Mouse (Mus musculus) limb, embryonic 14.5 days (tissue): Measurements from ENCODE around the gene Rpap1. TPM values are rescaled to one million over a fixed set of nuclear protein-coding genes. Genes with fewer than 3 reads are reported as not detected.

Experiments used
- ATAC-seq: fragments of 200-750 bp; cut with Nextera tagmentation; 2 replicates; pipeline ENCODE4 v1.8.0; 2017; ENCODE audit warnings: low read depth, moderate number of reproducible peaks, moderate TSS enrichment; ENCODE audit not compliant: low FRiP score
- DNase-seq: peaks from one replicate; pipeline ENCODE4 v3.0.0-alpha.2; 2015; ENCODE audit warnings: low spot score
- H3K27ac ChIP-seq: fragments of 300-500 bp; sonication (generic); replicated peaks from 2 replicates; pipeline ENCODE4 v1.5.1; 2014; ENCODE audit warnings: low read depth, mild to moderate bottlenecking, low read length, moderate library complexity, mixed read lengths
- H3K27me3 ChIP-seq: fragments of 300-500 bp; sonication (generic); 2 replicates; pipeline ENCODE4 v1.6.1; 2014; ENCODE audit warnings: low read length, mixed read lengths; ENCODE audit not compliant: control insufficient read depth, insufficient read depth
- H3K36me3 ChIP-seq: fragments of 300-500 bp; sonication (generic); 2 replicates; pipeline ENCODE4 v1.6.1; 2014; ENCODE audit warnings: mild to moderate bottlenecking, low read length, moderate library complexity, mixed read lengths; ENCODE audit not compliant: control insufficient read depth, insufficient read depth
- H3K4me1 ChIP-seq: fragments of 300-500 bp; sonication (generic); 2 replicates; pipeline ENCODE4 v1.6.1; 2014; ENCODE audit warnings: antibody characterized with exemption, low read length, mixed read lengths; ENCODE audit not compliant: control insufficient read depth, insufficient read depth
- H3K4me2 ChIP-seq: fragments of 300-500 bp; sonication (generic); replicated peaks from 2 replicates; pipeline ENCODE4 v1.6.1; 2014; ENCODE audit warnings: low read depth, mild to moderate bottlenecking, low read length, moderate library complexity; ENCODE audit not compliant: severe bottlenecking
- H3K4me3 ChIP-seq: fragments of 300-500 bp; sonication (generic); replicated peaks from 2 replicates; pipeline ENCODE4 v1.5.1; 2014; ENCODE audit warnings: low read length
- H3K9ac ChIP-seq: fragments of 300-500 bp; sonication (generic); 2 replicates; pipeline ENCODE4 v1.6.1; 2014; ENCODE audit warnings: mild to moderate bottlenecking, low read depth, low read length, moderate library complexity; ENCODE audit not compliant: severe bottlenecking
- H3K9me3 ChIP-seq: fragments of 300-500 bp; sonication (generic); 2 replicates; pipeline ENCODE4 v1.6.1; 2016; ENCODE audit warnings: low read length; ENCODE audit not compliant: control insufficient read depth
- POLR2A ChIP-seq: fragments of 200-500 bp; IDR thresholded peaks from 2 replicates; pipeline ENCODE4 v1.8.0; 2012; ENCODE audit warnings: inconsistent platforms, mild to moderate bottlenecking, moderate library complexity, borderline replicate concordance; ENCODE audit not compliant: insufficient read depth, insufficient read length; ENCODE audit errors: extremely low read depth
- WGBS: fragments of 180-500 bp; shearing (Covaris S2); extraction: QIAGEN DNeasy Blood & Tissue Kit; methylation state at CpG from one replicate; pipeline ENCODE4 v1.1.7; 2014; 5-methylcytosine and 5-hydroxymethylcytosine counted together
- polyA plus RNA-seq, 2 experiments: library from polyadenylated mRNA; depleted of rRNA in 1 of 2; stranded (reverse) in 1 of 2; unstranded in 1 of 2; fragments of >200 nt; fragmentation: Nextera tagmentation in 1 of 2; extraction: Ambion mirVana in 1 of 2; gene quantifications; 2 replicates each; pipeline versions ENCODE4 v1.2.1 to v1.2.3; 2012 to 2014

Gene Rpap1
- polyA plus RNA-seq, 2 experiments: 22.5 to 27.7 TPM

- H3K36me3 ChIP-seq: peaks cover 38% of the 10 kb centered on the region
- no peak overlapping the region for H3K9ac ChIP-seq
- no peaks in the 10 kb centered on the region for H3K9me3 ChIP-seq
- no peak for TF ChIP-seq POLR2A
- ATAC-seq (no peak), DNase-seq (no peak)
- no peak overlapping the region for H3K4me3 ChIP-seq
- no peaks in the 10 kb centered on the region for H3K27me3 ChIP-seq
- no peak overlapping the region for H3K4me2 ChIP-seq
- WGBS: 78% methylated on average over 5 of the region's 5 CpGs
- no peak overlapping the region for H3K27ac ChIP-seq
- no peaks in the 10 kb centered on the region for H3K4me1 ChIP-seq
Measured at GRCm38 (mm10) chr2:119817047-119817446, 29.7 kb upstream of the Rpap1 start.

- H3K9ac ChIP-seq: no peak overlapping the region
- WGBS: 95% methylated on average over 13 of the region's 13 CpGs
- no peaks in the 10 kb centered on the region for H3K9me3 ChIP-seq
- no peak for ATAC-seq
- H3K4me1 ChIP-seq: no peaks in the 10 kb centered on the region
- no peak overlapping the region for H3K27ac ChIP-seq
- no peaks in the 10 kb centered on the region for H3K27me3 ChIP-seq
- TF ChIP-seq POLR2A: no peak
- peaks cover 42% of the 10 kb centered on the region for H3K36me3 ChIP-seq
- H3K4me3 ChIP-seq: no peak overlapping the region
- DNase-seq: no peak
- no peak overlapping the region for H3K4me2 ChIP-seq
Measured at GRCm38 (mm10) chr2:119816611-119817010, 29.3 kb upstream of the Rpap1 start.

- no peak for TF ChIP-seq POLR2A
- DNase-seq (peak; percentile 26), ATAC-seq (no peak)
- Histone ChIP-seq H3K9ac (no peak overlapping the region), H3K4me2 (no peak overlapping the region), H3K27ac (no peak overlapping the region), H3K36me3 (peaks cover 64% of the 10 kb centered on the region), H3K4me1 (no peaks in the 10 kb centered on the region), H3K9me3 (no peaks in the 10 kb centered on the region), H3K27me3 (no peaks in the 10 kb centered on the region), H3K4me3 (no peak overlapping the region)
- 54% methylated on average over 7 of the region's 7 CpGs for WGBS
Measured at GRCm38 (mm10) chr2:119814376-119814933, 27.1 kb upstream of the Rpap1 start.

- 85% methylated on average over 14 of the region's 14 CpGs for WGBS
- TF ChIP-seq POLR2A: no peak
- Histone ChIP-seq H3K9me3 (no peaks in the 10 kb centered on the region), H3K4me2 (no peak overlapping the region), H3K27me3 (no peaks in the 10 kb centered on the region), H3K9ac (no peak overlapping the region), H3K4me1 (no peaks in the 10 kb centered on the region), H3K4me3 (no peak overlapping the region), H3K27ac (no peak overlapping the region), H3K36me3 (peaks cover 70% of the 10 kb centered on the region)
- ATAC-seq (no peak), DNase-seq (no peak)
Measured at GRCm38 (mm10) chr2:119811490-119812146, 24.3 kb upstream of the Rpap1 start.

DNA sequence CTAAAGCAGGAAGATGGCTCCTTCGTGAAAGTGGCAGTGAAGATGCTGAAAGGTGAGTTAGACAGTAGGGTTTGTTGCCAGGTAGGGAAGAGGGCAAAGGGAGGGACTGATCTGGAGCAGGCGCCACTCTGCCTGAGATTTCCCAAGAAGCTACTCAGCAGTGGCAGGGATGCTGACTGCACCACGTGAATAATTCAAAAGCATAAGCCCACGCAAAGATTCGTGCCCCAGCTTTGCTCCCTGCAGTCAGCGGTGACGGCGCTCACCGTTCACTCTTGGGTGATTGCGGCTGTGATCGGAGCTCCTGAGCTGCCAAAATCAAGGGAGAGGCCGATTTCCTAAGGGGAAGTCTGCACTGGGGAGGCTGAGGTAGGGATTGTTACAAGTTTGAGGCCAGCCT is 23.6 kb upstream of the Rpap1 start:
- Histone ChIP-seq H3K9me3 (no peaks in the 10 kb centered on the region), H3K27me3 (no peaks in the 10 kb centered on the region), H3K4me2 (no peak overlapping the region), H3K36me3 (peaks cover 68% of the 10 kb centered on the region), H3K4me3 (no peak overlapping the region), H3K4me1 (no peaks in the 10 kb centered on the region), H3K27ac (no peak overlapping the region), H3K9ac (no peak overlapping the region)
- ATAC-seq (no peak), DNase-seq (no peak)
- TF ChIP-seq POLR2A: no peak
- 88% methylated on average over 12 of the region's 12 CpGs for WGBS
